Mouse (Mus musculus) olfactory bulb, adult 2 months (tissue): ENCODE data around the gene Casq2.

Source experiments
- CTCF ChIP-seq: fragments of 200-500 bp; IDR thresholded peaks from 2 replicates; pipeline ENCODE4 v1.5.1; 2012; ENCODE audit warnings: low read depth, mild to moderate bottlenecking, low read length, moderate library complexity; ENCODE audit not compliant: insufficient read depth
- POLR2A ChIP-seq: fragments of 200-500 bp; IDR thresholded peaks from 2 replicates; pipeline ENCODE4 v1.6.1; 2012; ENCODE audit warnings: mild to moderate bottlenecking, low read depth, low read length, moderate library complexity; ENCODE audit not compliant: insufficient read depth

DNA sequence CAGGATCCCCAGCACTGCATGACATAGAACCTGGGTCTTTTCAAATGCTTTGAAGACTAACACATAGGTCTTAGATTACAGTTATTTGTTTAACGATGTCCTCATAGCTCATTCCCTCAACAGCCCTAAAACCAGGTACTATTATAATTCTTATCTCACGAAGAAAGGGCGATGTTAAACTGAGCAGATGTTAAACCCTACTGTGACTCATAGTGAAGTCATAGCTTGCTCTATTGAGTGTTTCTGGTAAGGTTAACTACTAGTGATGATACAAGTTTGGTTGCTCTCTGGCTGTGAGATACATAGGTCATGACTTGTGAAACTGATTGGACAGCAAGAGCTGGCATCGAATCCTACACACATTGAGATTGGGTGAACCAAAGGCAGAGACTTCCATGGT is 56.7 kb downstream of the Casq2 start:
- TF ChIP-seq CTCF: no peak
- no peak for TF ChIP-seq POLR2A
